In the genomic region with DNA sequence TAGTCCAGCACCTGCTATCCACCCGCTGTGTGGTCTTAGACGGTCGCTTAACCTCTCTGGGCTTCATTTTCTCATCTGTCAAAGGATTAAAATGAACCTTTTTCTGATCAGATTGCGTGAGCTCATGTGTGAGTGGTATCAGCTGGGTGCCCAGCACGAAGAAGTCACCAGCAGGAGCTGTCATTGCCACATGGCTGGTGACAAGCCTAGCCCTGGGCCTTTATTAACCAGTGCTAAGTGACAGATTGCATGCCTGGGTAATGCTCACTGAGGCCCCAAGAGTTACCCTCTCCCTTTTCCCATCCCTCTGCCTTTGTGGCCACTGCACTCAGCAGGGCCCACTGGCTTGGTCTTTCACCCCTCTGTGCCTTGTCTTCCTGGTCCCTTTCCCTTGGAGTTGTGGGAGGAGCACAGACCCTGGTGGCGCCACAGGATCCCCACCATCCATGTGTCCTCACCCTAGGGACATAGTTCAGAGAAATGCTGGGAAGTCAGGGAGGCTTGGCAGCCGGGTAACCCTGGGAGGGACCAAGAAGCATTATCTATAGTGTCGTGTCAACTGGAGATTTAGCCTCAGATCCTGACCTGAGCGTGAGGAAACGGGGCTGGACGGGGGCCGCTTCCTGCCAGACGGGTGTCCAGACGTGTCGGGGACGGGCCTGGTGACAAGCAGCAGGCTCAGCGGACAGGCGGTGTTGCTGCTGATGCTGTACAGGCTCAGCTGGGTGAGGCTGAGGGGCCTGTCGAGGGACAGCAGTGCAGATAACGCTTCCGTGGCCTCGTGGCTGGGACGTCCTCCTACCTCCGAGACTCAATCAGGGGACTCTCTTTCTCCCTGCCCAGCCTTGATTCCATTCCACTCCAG, we compare ENCODE assay signal across 10 mouse cellular contexts.
DNase-seq lines count a peak whose midpoint lies in the region; ATAC-seq and TF ChIP-seq lines count a peak whose summit lies in the region.
"Had no signal": no experiment of that assay in that cellular context is flagged by ENCODE, and none has a peak within 500 bp of the region (broad histone marks: within the 10 kb centered on the region; RNA-seq: fewer than 3 reads in every experiment).

No protein-coding gene starts in this region.

- ATAC-seq in limb, embryonic 13.5 days (ENCODE audit: low FRiP score, low read depth), result no peak
- no peak for ATAC-seq in liver, postnatal 0 days

- TF ChIP-seq CTCF in liver, postnatal 0 days (IDR thresholded peaks at IDR 0.05; ENCODE audit: low read depth), result no peak

- peaks cover 27% of the 10 kb centered on the region for H3K4me1 ChIP-seq in embryonic facial prominence, embryonic 10.5 days
- 0 out of 2 replicates have a peak, but pooled peaks cover 4% of the 10 kb centered on the region for H3K4me1 ChIP-seq in hindbrain, embryonic 10.5 days (replicated peaks)
- H3K4me1 ChIP-seq in limb, embryonic 13.5 days, result peaks cover 24% of the 10 kb centered on the region
- H3K4me1 ChIP-seq in liver, postnatal 0 days (ENCODE audit: insufficient read depth), result no peaks in the 10 kb centered on the region

- peak; percentile 17 for DNase-seq in left cerebral cortex, postnatal 4 days
- DNase-seq in left cerebral cortex, adult 18-20 months (ENCODE audit: low spot score in 2 of 2), result no peak
- no peak for DNase-seq in embryonic facial prominence, embryonic 10.5 days (ENCODE audit: low spot score)
- DNase-seq in hindbrain, embryonic 10.5 days (ENCODE audit: low spot score), result no peak
- DNase-seq in liver, postnatal 0 days, result no peak
- DNase-seq in cerebellum, adult 9-11 months, result no peak
- DNase-seq: cerebellum, adult 11-12 months; thymus, postnatal 36 days had no signal

- H3K27me3 ChIP-seq in embryonic facial prominence, embryonic 10.5 days (replicated peaks; ENCODE audit: low read depth, poor library complexity, severe bottlenecking), result no peaks in the 10 kb centered on the region; the same call in 1 of the 2 replicates
- no peaks in the 10 kb centered on the region for H3K27me3 ChIP-seq in hindbrain, embryonic 10.5 days (ENCODE audit: insufficient read depth, poor library complexity, severe bottlenecking)
- H3K27me3 ChIP-seq in limb, embryonic 13.5 days, result peaks cover 39% of the 10 kb centered on the region
- H3K27me3 ChIP-seq in liver, postnatal 0 days (ENCODE audit: insufficient read depth, low read length), result no peaks in the 10 kb centered on the region

- H3K36me3 ChIP-seq in embryonic facial prominence, embryonic 10.5 days (replicated peaks), result no peaks in the 10 kb centered on the region
- no peaks in the 10 kb centered on the region for H3K36me3 ChIP-seq in hindbrain, embryonic 10.5 days
- H3K36me3 ChIP-seq in limb, embryonic 13.5 days, result no peaks in the 10 kb centered on the region
- H3K36me3 ChIP-seq in liver, postnatal 0 days (replicated peaks; ENCODE audit: insufficient read depth, low read length), result no peaks in the 10 kb centered on the region

- no peak overlapping the region for H3K4me3 ChIP-seq in embryonic facial prominence, embryonic 10.5 days
- H3K4me3 ChIP-seq in hindbrain, embryonic 10.5 days, result no peak overlapping the region
- H3K4me3 ChIP-seq in limb, embryonic 13.5 days, result no peak overlapping the region
- H3K4me3 ChIP-seq in liver, postnatal 0 days (ENCODE audit: low read depth, low read length), result no peak overlapping the region
- H3K4me3 ChIP-seq: erythroblast, embryonic 14.5 days had no signal

- no peak overlapping the region for H3K4me2 ChIP-seq in limb, embryonic 13.5 days (replicated peaks)
- H3K4me2 ChIP-seq in liver, postnatal 0 days (ENCODE audit: low read depth, low read length), result no peak overlapping the region

- H3K9ac ChIP-seq in limb, embryonic 13.5 days, result peak overlapping the region; percentile 13; the same call in 1 of the 2 replicates
- no peak overlapping the region for H3K9ac ChIP-seq in liver, postnatal 0 days (replicated peaks)

- no peaks in the 10 kb centered on the region for H3K9me3 ChIP-seq in embryonic facial prominence, embryonic 10.5 days
- no peaks in the 10 kb centered on the region for H3K9me3 ChIP-seq in hindbrain, embryonic 10.5 days
- H3K9me3 ChIP-seq in limb, embryonic 13.5 days, result no peaks in the 10 kb centered on the region
- H3K9me3 ChIP-seq in liver, postnatal 0 days (ENCODE audit: low read length), result no peaks in the 10 kb centered on the region

- intact Hi-C loops in left cerebral cortex, postnatal 4 days (cut with DNase I), result no loop called here

- WGBS in embryonic facial prominence, embryonic 10.5 days, result 69% methylated on average over 24 of the region's 24 CpGs
- WGBS in hindbrain, embryonic 10.5 days, result 80% methylated on average over 24 of the region's 24 CpGs
- 44% methylated on average over 24 of the region's 24 CpGs for WGBS in limb, embryonic 13.5 days
- WGBS in liver, postnatal 0 days (ENCODE audit: insufficient replicate concordance), result 32% methylated on average over 24 of the region's 24 CpGs

- TF ChIP-seq EP300 in liver, postnatal 0 days (IDR thresholded peaks at IDR 0.05; ENCODE audit: low read depth), result no peak

- peak overlapping the region; percentile 31; the same call in 1 of the 2 replicates for H3K27ac ChIP-seq in embryonic facial prominence, embryonic 10.5 days (replicated peaks)
- H3K27ac ChIP-seq in hindbrain, embryonic 10.5 days, result 0 out of 2 replicates have a peak overlapping the region, but pooled peaks have one; percentile 0
- no peak overlapping the region for H3K27ac ChIP-seq in limb, embryonic 13.5 days
- no peak overlapping the region for H3K27ac ChIP-seq in liver, postnatal 0 days (ENCODE audit: low read depth)

Comparison
In these comparisons a context has a peak if more than half of its experiments do, and no peak if none do; other contexts are left out.
1. H3K27ac ChIP-seq: peak in embryonic facial prominence, embryonic 10.5 days (single experiment) and hindbrain, embryonic 10.5 days (single experiment); none in limb, embryonic 13.5 days (single experiment) and liver, postnatal 0 days (single experiment).